Mouse (Mus musculus) ovary, postnatal 36 days (tissue): ENCODE measurements at regions not wholly inside any gene's neighbourhood (a gene's known extent, or its start where the extent isn't known, plus 50 kb on each side); places are given as distances from the start of the nearest gene placed in this dataset.
A peak's percentile ranks its signal among the peaks of the same experiment; 100 is the strongest.

Experiments
- DNase-seq: peaks from one replicate; pipeline ENCODE4 v3.0.0; 2022; ENCODE audit warnings: low spot score, mixed read lengths

- DNase-seq, result no peak
Observed at GRCm38 (mm10) chr14:106924026-106924425, 818.0 kb downstream of the Trim52 start.

- DNase-seq, result no peak
Observed at GRCm38 (mm10) chr14:106924443-106924842, 818.4 kb downstream of the Trim52 start.

GRCm38 (mm10) chr14:106945261-106945660 is 839.3 kb downstream of the Trim52 start:
- DNase-seq, result peak; percentile 2

- DNase-seq, result no peak
Observed at GRCm38 (mm10) chr14:106977958-106978357, 872.0 kb downstream of the Trim52 start.

GRCm38 (mm10) chr14:106980752-106981151 is 874.8 kb downstream of the Trim52 start:
- no peak for DNase-seq

- no peak for DNase-seq
Observed at GRCm38 (mm10) chr14:106997565-106998279, 891.7 kb downstream of the Trim52 start.

GRCm38 (mm10) chr14:107004981-107005380 is 899.0 kb downstream of the Trim52 start:
- no peak for DNase-seq

GRCm38 (mm10) chr14:107009617-107010016 is 903.6 kb downstream of the Trim52 start:
- no peak for DNase-seq

- no peak for DNase-seq
Observed at GRCm38 (mm10) chr14:107033807-107034206, 927.8 kb downstream of the Trim52 start.

- DNase-seq, result no peak
Observed at GRCm38 (mm10) chr14:107051946-107052551, 946.1 kb downstream of the Trim52 start.

- no peak for DNase-seq
Observed at GRCm38 (mm10) chr14:107068592-107068991, 962.6 kb downstream of the Trim52 start.

- DNase-seq, result no peak
Observed at GRCm38 (mm10) chr14:107080407-107080806, 974.4 kb downstream of the Trim52 start.
